Mouse (Mus musculus) cortical plate, adult 2 months (tissue): ENCODE data around the gene Xdh. TPM values are rescaled to one million over a fixed set of nuclear protein-coding genes. Genes with fewer than 3 reads are reported as not detected.
"Not testable (repeated sequence)": the region's sequence is repeated elsewhere in the genome, so short reads cannot be mapped to it uniquely, and the experiment has no call there.

ENCODE experiments used
- H3K27ac ChIP-seq: fragments of 200-500 bp; 2 replicates; pipeline ENCODE4 v1.5.1; 2012; ENCODE audit warnings: low read length, control low read depth, inconsistent platforms; ENCODE audit not compliant: insufficient read depth
- H3K4me1 ChIP-seq: fragments of 200-500 bp; 2 replicates; pipeline ENCODE4 v1.6.1; 2011; ENCODE audit warnings: low read length; ENCODE audit not compliant: control insufficient read depth, insufficient read depth
- H3K4me3 ChIP-seq: fragments of 200-500 bp; 2 replicates; pipeline ENCODE4 v1.5.1; 2011; ENCODE audit warnings: mild to moderate bottlenecking, low read length, control low read depth; ENCODE audit not compliant: insufficient read depth
- CTCF ChIP-seq: fragments of 200-500 bp; IDR thresholded peaks from 2 replicates; pipeline ENCODE4 v1.5.1; 2011; ENCODE audit warnings: mild to moderate bottlenecking, control low read depth, low read length; ENCODE audit not compliant: insufficient read depth; ENCODE audit errors: extremely low read depth
- POLR2A ChIP-seq: fragments of 200-500 bp; IDR thresholded peaks from 2 replicates; pipeline ENCODE4 v1.6.1; 2011; ENCODE audit warnings: mild to moderate bottlenecking, low read length, control low read depth; ENCODE audit not compliant: insufficient read depth; ENCODE audit errors: extremely low read depth
- polyA plus RNA-seq: library from polyadenylated mRNA; depleted of rRNA; stranded (reverse); fragments of >200 nt; gene quantifications from 2 replicates; pipeline ENCODE4 v1.2.3, GENCODE M21; 2012; rRNA removed

The Xdh gene
- polyA plus RNA-seq, 1 experiment, result 5.7 TPM

DNA sequence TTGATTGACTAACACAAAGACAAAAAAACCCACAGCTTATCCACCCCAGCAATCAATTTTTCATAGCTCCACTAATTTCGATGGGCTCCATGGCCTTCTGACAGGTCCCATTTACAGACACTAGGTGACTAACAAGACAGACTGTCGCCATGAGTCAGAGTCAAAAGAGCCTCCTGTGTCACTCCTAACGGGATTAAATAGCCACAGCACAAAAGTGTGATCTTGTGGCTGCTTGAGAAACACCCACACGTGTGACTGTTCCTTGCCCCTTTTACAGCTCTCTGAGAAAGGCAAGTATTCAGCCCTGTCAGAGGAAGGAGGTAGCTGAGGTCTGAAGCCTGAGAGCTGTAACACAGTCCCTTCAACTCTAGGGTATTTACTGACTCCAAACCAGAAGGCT is 96.3 kb downstream of the Xdh start:
- Histone ChIP-seq H3K4me1 (peaks cover 2% of the 10 kb centered on the region), H3K27ac (no peak overlapping the region), H3K4me3 (no peak overlapping the region)
- TF ChIP-seq CTCF, result no peak
- no peak for TF ChIP-seq POLR2A

DNA sequence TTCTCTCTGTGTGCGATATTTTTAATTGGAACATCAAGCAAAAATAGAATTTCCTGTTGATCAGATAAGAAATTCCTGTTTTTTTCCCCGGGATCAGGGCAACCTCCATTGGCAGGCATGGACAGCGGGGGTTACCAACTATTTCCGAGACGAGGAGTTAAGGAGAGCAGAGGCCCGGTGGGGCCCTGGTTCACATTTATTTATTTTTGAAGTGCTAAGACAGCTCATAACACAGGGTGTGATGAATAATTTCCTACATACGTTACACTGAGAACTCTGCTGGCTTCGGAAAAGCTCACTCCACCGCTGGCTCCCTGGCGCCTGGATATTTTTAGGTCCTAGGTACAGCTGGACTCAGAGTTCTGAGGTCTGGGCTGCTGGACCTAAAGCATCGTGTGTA is 97.0 kb downstream of the Xdh start:
- Histone ChIP-seq H3K4me3 (no peak overlapping the region), H3K4me1 (peaks cover 2% of the 10 kb centered on the region), H3K27ac (no peak overlapping the region)
- TF ChIP-seq POLR2A, result no peak
- no peak for TF ChIP-seq CTCF

DNA sequence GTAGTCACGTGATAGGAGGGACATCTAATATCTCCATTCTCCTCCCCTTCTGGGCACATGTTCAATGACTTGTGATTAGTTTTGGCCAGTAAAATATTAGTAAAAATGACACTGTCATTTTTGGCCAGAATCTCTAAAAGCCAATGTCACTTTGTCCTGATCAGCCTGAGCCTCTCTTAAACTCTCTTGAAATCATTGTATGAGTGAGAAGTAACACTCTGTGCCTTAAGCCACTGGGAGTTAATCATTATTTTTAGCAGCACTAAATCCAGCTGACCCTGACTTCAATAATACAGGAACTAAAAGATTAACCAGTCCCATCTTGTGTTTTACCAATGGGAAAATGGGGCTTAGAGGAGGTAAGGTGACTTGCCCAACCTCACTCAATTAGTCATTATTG is 102.6 kb downstream of the Xdh start:
- H3K4me3 ChIP-seq, result no peak overlapping the region
- H3K27ac ChIP-seq, result no peak overlapping the region
- TF ChIP-seq POLR2A (no peak), CTCF (no peak)
- no peaks in the 10 kb centered on the region for H3K4me1 ChIP-seq

DNA sequence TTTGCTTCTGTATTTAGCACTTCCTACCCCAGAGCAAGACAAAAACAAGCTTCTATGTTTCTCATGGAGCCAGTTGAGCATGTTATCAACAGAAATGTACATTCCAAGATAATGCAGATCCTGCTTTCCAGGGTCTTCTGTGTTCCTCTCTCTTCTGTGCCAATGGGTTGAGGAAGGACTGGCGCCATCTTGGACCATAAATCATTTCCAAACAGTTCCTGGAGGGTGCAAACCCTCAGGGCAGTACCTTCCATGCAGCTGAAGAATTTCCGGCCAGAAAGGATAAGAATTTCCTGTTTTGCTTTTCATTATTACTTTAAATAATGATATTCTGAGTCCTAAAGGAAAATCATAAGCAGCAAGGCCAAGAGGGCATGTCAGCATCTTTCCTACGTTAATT is 104.4 kb downstream of the Xdh start:
- Histone ChIP-seq H3K27ac (no peak overlapping the region), H3K4me1 (no peaks in the 10 kb centered on the region), H3K4me3 (no peak overlapping the region)
- no peak for TF ChIP-seq CTCF
- TF ChIP-seq POLR2A, result no peak

DNA sequence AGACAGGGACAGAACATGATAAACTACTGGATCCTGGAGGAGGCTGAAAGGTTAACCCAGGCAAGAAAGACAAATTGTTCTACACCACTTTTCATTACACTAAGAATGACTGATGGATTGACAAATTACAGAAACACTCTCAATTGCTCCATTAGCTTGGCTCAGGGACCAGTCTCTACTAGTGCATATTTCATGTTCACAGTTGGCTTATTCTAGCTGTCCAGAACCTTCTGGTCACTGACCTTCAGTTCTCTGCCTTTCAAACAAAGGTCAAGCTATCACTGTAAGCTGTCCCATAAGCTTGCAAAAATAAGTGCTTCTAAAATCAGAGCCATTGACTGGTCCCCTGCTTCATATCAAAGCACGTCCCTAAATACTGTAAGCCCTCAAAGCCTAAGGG is 107.0 kb downstream of the Xdh start:
- H3K4me1 ChIP-seq, result no peaks in the 10 kb centered on the region
- TF ChIP-seq CTCF, result no peak
- no peak for TF ChIP-seq POLR2A
- no peak overlapping the region for H3K4me3 ChIP-seq
- H3K27ac ChIP-seq, result no peak overlapping the region

DNA sequence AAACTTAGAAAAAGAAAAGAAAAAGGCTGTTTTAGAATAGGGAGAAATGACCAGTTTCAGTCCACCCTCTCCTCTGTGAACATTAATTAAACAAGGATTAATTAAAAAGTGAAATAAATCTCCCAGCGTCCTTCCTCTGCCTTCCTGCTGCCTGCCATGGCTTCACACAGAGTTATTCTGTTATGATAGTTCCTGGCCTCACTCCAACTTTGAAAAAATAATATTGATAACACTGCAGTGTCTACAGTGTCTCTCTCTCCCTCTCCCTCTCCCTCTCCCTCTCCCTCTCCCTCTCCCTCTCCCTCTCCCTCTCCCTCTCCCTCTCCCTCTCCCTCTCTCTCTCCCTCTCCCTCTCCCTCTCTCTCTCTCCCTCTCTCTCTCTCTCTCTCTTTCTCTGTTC is 110.1 kb downstream of the Xdh start:
- not testable (repeated sequence) for H3K27ac ChIP-seq, H3K4me1 ChIP-seq, H3K4me3 ChIP-seq

DNA sequence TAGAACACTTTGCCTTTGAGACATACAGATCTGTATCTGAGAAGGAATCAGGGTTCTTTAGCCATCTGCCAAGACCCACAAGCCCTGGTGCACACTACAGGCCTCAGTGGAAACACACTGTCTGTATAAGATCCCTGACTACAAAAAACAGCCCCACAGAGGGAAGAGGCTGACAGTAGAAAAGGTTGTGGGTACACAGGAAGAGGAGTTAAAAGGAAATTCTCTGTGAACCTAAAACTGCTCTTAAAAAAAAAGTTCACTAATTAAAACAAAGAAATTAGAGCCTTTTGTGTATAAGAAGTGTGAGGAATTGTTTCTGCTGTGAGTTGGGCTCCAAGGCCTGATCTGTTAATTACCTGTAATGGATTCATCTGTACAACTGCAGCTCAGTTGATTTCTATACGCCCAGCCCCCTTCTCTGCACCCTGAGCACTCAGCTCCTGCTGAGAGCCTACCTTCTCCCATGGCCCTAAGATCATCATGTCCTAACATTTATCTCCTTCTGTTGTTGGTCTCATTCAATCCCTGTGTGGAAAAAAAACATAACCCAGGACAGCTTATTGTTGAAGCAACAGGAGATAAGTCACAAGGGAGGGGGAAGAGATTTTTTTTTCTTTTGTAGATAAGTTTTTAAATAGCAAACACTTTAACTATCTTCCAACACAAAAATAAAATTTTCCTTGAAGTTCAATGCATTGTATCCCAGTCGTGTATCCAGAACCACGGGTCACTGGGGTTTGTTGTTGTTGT is 110.7 kb downstream of the Xdh start:
- Histone ChIP-seq H3K27ac (no peak overlapping the region), H3K4me1 (no peaks in the 10 kb centered on the region), H3K4me3 (no peak overlapping the region)
- TF ChIP-seq CTCF (no peak), POLR2A (no peak)

DNA sequence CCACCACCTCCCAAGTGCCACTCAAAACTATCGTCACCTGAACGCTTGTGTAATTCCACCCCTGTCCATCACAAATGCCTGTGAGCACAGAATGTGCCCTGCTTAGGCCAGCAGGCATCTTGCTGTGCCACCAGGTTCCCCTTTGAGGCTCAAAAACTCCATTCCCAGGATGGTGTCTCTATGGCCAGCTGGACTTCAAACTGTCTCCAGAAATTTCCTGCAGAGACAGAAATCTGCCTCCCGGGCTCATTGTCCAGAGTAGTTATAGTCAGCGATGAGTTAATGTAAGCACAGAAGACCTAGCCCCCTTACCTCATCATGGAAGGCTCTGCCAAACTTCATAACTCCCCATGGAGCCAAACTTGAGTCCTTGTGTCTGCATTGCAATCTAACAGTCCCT is 112.8 kb downstream of the Xdh start:
- Histone ChIP-seq H3K4me1 (peaks cover 5% of the 10 kb centered on the region), H3K27ac (no peak overlapping the region), H3K4me3 (no peak overlapping the region)
- TF ChIP-seq POLR2A, result no peak
- no peak for TF ChIP-seq CTCF

DNA sequence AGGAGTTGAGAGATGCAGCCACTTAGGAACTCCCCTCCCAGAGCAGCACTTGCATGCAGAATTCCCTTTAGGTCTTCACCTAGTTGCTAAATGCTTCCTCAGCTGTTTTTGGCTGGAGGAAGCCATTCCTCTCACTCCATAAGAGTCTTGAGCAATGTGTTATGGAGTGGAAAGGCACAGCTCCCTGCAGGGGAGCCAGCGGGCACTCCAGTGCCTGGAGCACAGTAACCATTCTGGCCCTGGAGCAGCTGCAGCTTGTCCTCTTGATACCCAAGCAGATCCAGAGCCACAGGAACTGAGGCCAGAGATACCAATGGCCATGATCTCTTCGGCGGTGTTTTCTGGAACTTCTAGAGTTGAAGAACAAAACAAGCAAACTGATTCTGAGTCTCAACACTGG is 113.4 kb downstream of the Xdh start:
- H3K4me1 ChIP-seq, result peaks cover 5% of the 10 kb centered on the region

More for the DNA sequence above, 113.4 kb downstream of the Xdh start:
- no peak overlapping the region for H3K4me3 ChIP-seq
- TF ChIP-seq CTCF (no peak), POLR2A (no peak)
- H3K27ac ChIP-seq, result no peak overlapping the region

Other genes starting within 250 kb of the Xdh start
- gene Galnt14, start 239.7 kb downstream of the Xdh start, polyA plus RNA-seq, result 21.5 and 23.7 TPM in 2 replicates
- gene Ehd3, start 146.1 kb downstream of the Xdh start, polyA plus RNA-seq, result 50.1 and 56.6 TPM in 2 replicates
- 0.06 TPM in 1 of 2 replicates, not detected in the other for gene Srd5a2, start 97.7 kb upstream of the Xdh start, polyA plus RNA-seq